Mouse (Mus musculus): ENCODE results near the gene Arhgap27.

DNA sequence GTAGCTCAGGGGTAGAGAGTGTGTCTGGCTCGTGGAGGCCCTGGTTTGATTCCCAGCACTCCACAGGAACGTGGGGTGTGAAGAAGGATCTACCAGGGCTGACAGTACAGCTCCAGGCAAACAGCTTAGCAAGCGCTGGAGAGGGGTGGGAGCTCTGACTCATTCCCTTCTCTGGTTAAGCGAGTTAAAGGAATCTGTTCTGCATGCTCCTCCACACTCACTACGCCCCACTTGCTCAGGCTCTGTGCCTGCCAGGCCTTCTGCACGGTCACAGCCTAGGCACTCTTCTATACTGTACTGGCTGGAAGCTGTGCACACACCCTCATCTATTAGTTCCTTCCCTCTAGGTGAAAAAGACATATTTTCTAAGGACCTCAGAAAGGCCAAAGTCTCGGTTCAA is 30.5 kb upstream of the Arhgap27 start:
- TF ChIP-seq CTCF (IDR thresholded peaks at IDR 0.05; ENCODE audit: low read depth), result no peak
- TF ChIP-seq EP300 (IDR thresholded peaks at IDR 0.05; ENCODE audit: low read depth), result no peak
